Mouse (Mus musculus): ENCODE measurements at regions not wholly inside any gene's neighbourhood (a gene's known extent, or its start where the extent isn't known, plus 50 kb on each side); places are given as distances from the start of the nearest gene placed in this dataset.

- no peak for DNase-seq
These were observed 343.2 kb downstream of the Nuak1 start for GRCm38 (mm10) chr10:84097196-84097595.

GRCm38 (mm10) chr10:84103985-84104384 lies 336.4 kb downstream of the Nuak1 start:
- DNase-seq = no peak

- DNase-seq = no peak
These were observed 335.8 kb downstream of the Nuak1 start for GRCm38 (mm10) chr10:84104556-84104955.

- DNase-seq = peak in 1 of 2 experiments; percentile 16
These were observed 330.6 kb downstream of the Nuak1 start for GRCm38 (mm10) chr10:84109680-84110371.

- peak in 1 of 2 experiments; percentile 35 for DNase-seq
These were observed 329.9 kb downstream of the Nuak1 start for GRCm38 (mm10) chr10:84110372-84110985.

- peak; percentile 39 to 42 for DNase-seq
These were observed 328.9 kb downstream of the Nuak1 start for GRCm38 (mm10) chr10:84111502-84111901.

- no peak for DNase-seq
These were observed 328.5 kb downstream of the Nuak1 start for GRCm38 (mm10) chr10:84111909-84112308.

GRCm38 (mm10) chr10:84119952-84120550 lies 320.3 kb downstream of the Nuak1 start:
- no peak for DNase-seq

GRCm38 (mm10) chr10:84137019-84137658 lies 303.3 kb downstream of the Nuak1 start:
- no peak for DNase-seq

- no peak for DNase-seq
These were observed 297.5 kb downstream of the Nuak1 start for GRCm38 (mm10) chr10:84142741-84143454.

GRCm38 (mm10) chr10:84143674-84144343 lies 296.6 kb downstream of the Nuak1 start:
- no peak for DNase-seq

- no peak for DNase-seq
These were observed 296.1 kb downstream of the Nuak1 start for GRCm38 (mm10) chr10:84144344-84144687.

GRCm38 (mm10) chr10:84147305-84147984 lies 293.0 kb downstream of the Nuak1 start:
- no peak for DNase-seq

- no peak for DNase-seq
These were observed 276.6 kb downstream of the Nuak1 start for GRCm38 (mm10) chr10:84163752-84164151.

GRCm38 (mm10) chr10:84165832-84166567 lies 274.4 kb downstream of the Nuak1 start:
- DNase-seq = no peak

GRCm38 (mm10) chr10:84166568-84166905 lies 273.9 kb downstream of the Nuak1 start:
- DNase-seq = no peak

- no peak for DNase-seq
These were observed 267.5 kb downstream of the Nuak1 start for GRCm38 (mm10) chr10:84172828-84173321.

- DNase-seq = no peak
These were observed 257.2 kb downstream of the Nuak1 start for GRCm38 (mm10) chr10:84183239-84183638.

GRCm38 (mm10) chr10:84186466-84186865 lies 253.9 kb downstream of the Nuak1 start:
- DNase-seq = no peak

GRCm38 (mm10) chr10:84199035-84199434 lies 241.4 kb downstream of the Nuak1 start:
- no peak for DNase-seq

GRCm38 (mm10) chr10:84201785-84202184 lies 238.6 kb downstream of the Nuak1 start:
- DNase-seq = no peak
